ENCODE assay signal across 8 mouse cellular contexts in the genomic region with DNA sequence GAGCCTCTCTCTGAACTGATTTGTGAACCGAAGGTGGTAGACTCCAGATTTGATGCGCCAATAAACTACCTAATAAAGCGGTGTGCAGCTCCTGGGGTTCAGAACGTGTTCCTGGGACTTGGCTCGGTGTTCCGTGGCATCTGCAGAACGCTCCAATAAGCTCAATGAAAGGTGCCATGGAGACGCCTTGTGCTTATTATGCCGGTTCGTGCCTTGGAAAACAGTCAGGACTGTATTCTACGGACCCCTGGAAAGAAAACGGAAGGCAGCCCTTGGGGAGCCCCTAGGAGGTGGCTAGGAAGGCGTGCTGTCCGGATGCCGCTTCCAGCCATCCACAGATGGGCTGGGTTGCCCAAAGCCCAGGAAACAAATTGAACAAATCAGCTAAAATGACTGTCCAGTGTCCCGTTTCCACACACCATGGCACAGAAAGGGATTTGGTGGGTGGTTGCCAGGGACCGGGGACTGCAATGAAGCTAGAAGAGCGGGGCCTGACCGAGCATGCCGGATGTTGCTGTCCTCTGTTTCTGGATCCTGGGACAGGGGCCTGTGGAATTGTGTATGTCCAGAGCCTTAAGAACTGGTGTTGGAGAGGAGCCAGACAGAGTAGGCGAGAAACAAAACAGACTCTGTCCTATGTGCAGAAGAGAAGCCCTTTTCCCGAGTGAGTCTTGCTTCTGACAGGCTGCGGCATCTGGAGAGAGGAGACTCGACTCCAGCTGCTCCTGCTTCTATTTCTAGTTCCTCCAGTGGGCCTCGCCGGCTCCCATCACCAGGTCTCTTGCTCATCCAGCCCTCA. TPM values are rescaled to one million over a fixed set of nuclear protein-coding genes. Genes with fewer than 3 reads are reported as not detected.
A peak's percentile ranks its signal among the peaks of the same experiment; 100 is the strongest.
DNase-seq lines count a peak whose midpoint lies in the region; ATAC-seq and TF ChIP-seq lines count a peak whose summit lies in the region.

A gene (minus strand): TSS at position 146 of the 799 bp plus-strand sequence.

- peak; percentile 87 for DNase-seq in Muller cell, postnatal 12 days (ENCODE audit: inconsistent ontology term)
- peak; percentile 24 for DNase-seq in cerebellum, adult 8-10 months
- DNase-seq in heart, adult 2 months: peak; percentile 15 to 40
- peak; percentile 39 to 68 for DNase-seq in layer of hippocampus, adult 18-20 months (ENCODE audit: low spot score in 2 of 2)
- DNase-seq in thymus, postnatal 4 days: no peak
- no peak for DNase-seq in urinary bladder, postnatal 25 days (ENCODE audit: low spot score)
- no peak for DNase-seq in urinary bladder, postnatal 10 days (ENCODE audit: low spot score)

- no peak for TF ChIP-seq CTCF in heart, adult 2 months (IDR thresholded peaks at IDR 0.05)

- no peak for ATAC-seq in midbrain, embryonic 12.5 days (ENCODE audit: low FRiP score, low read depth)

- intact Hi-C loops in heart, adult 2 months (cut with DNase I): no loop called here

- H3K4me2 ChIP-seq in midbrain, embryonic 12.5 days (replicated peaks): no peak within 1 kb of the TSS

- H3K9ac ChIP-seq in heart, adult 2 months (ENCODE audit: low read depth, low read length): no peak within 1 kb of the TSS
- H3K9ac ChIP-seq in midbrain, embryonic 12.5 days (replicated peaks): peak within 1 kb of the TSS; percentile 37; the same call in 1 of the 2 replicates

- no peaks in the 10 kb centered on the region for H3K79me2 ChIP-seq in heart, adult 2 months (replicated peaks; ENCODE audit: control insufficient read depth, insufficient read depth, low read length)

- H3K36me3 ChIP-seq in heart, adult 2 months (ENCODE audit: control insufficient read depth, insufficient read depth, low read length): no peaks in the 10 kb centered on the region
- no peaks in the 10 kb centered on the region for H3K36me3 ChIP-seq in midbrain, embryonic 12.5 days

- no peak within 1 kb of the TSS for H3K4me3 ChIP-seq in heart, adult 2 months
- no peak within 1 kb of the TSS for H3K4me3 ChIP-seq in midbrain, embryonic 12.5 days

- H3K4me1 ChIP-seq in heart, adult 2 months (ENCODE audit: control insufficient read depth, insufficient read depth, low read length): no peaks in the 10 kb centered on the region
- H3K4me1 ChIP-seq in midbrain, embryonic 12.5 days: peaks cover 38% of the 10 kb centered on the region

- WGBS in heart, adult 2 months: 53% methylated on average over 26 of the region's 26 CpGs
- WGBS in midbrain, embryonic 12.5 days: 65% methylated on average over 26 of the region's 26 CpGs

- no peak for TF ChIP-seq EP300 in heart, adult 2 months (IDR thresholded peaks at IDR 0.05; ENCODE audit: insufficient read depth, low read depth, low read length)

- no peaks in the 10 kb centered on the region for H3K27me3 ChIP-seq in heart, adult 2 months (ENCODE audit: control insufficient read depth, insufficient read depth, low read length)
- no peaks in the 10 kb centered on the region for H3K27me3 ChIP-seq in midbrain, embryonic 12.5 days

- peak within 1 kb of the TSS; percentile 20; the same call in 1 of the 2 replicates for H3K27ac ChIP-seq in heart, adult 2 months
- peak within 1 kb of the TSS; percentile 87 for H3K27ac ChIP-seq in midbrain, embryonic 12.5 days (replicated peaks)

- no peaks in the 10 kb centered on the region for H3K9me3 ChIP-seq in midbrain, embryonic 12.5 days

- TF ChIP-seq POLR2A in heart, adult 2 months (IDR thresholded peaks at IDR 0.05; ENCODE audit: insufficient read depth, low read depth, low read length): no peak

RNA-seq across cellular contexts. Expression of the gene that starts here (rescaled TPM):
- not detected for total RNA-seq in heart, adult 2 months (2021)
- polyA plus RNA-seq in heart, adult 2 months (2012; rRNA removed): not detected in 2 replicates
- total RNA-seq in layer of hippocampus, adult 18-20 months (2021): not detected
- 1.0 and 1.1 TPM in 2 replicates for polyA plus RNA-seq in midbrain, embryonic 12.5 days (2016; fragmentation: Nextera tagmentation; extraction: Ambion mirVana)

Comparison
In these comparisons a context has a peak if more than half of its experiments do, and no peak if none do; other contexts are left out.
1. Peak in DNase-seq and H3K27ac ChIP-seq in heart, adult 2 months; RNA of the gene not detected or under 1 TPM.
2. Peak in DNase-seq in layer of hippocampus, adult 18-20 months; RNA of the gene not detected or under 1 TPM.
3. DNase-seq: peak in Muller cell, postnatal 12 days (single experiment) and cerebellum, adult 8-10 months (single experiment); none in thymus, postnatal 4 days (single experiment), urinary bladder, postnatal 25 days (single experiment) and urinary bladder, postnatal 10 days (single experiment).